Mouse (Mus musculus): ENCODE results near the gene Nphp1. TPM values are rescaled to one million over a fixed set of nuclear protein-coding genes. Genes with fewer than 3 reads are reported as not detected.

Nphp1 gene
- polyA plus RNA-seq, 1 experiment from 2014 or later = 45.6 TPM

- Histone ChIP-seq H3K9me3 (replicated peaks) (no peaks in the 10 kb centered on the region), H3K4me2 (replicated peaks) (no peak overlapping the region), H3K27ac (replicated peaks) (peak overlapping the region; percentile 80), H3K9ac (no peak overlapping the region), H3K27me3 (no peaks in the 10 kb centered on the region), H3K4me3 (replicated peaks) (no peak overlapping the region), H3K36me3 (no peaks in the 10 kb centered on the region), H3K4me1 (peaks cover 19% of the 10 kb centered on the region)
- no peak for ATAC-seq (ENCODE audit: insufficient number of reproducible peaks, low FRiP score, low TSS enrichment, low read depth)
- 65% methylated on average over 4 of the region's 4 CpGs for WGBS
Observed at GRCm38 (mm10) chr2:127723193-127723592, 65.5 kb downstream of the Nphp1 start.

DNA sequence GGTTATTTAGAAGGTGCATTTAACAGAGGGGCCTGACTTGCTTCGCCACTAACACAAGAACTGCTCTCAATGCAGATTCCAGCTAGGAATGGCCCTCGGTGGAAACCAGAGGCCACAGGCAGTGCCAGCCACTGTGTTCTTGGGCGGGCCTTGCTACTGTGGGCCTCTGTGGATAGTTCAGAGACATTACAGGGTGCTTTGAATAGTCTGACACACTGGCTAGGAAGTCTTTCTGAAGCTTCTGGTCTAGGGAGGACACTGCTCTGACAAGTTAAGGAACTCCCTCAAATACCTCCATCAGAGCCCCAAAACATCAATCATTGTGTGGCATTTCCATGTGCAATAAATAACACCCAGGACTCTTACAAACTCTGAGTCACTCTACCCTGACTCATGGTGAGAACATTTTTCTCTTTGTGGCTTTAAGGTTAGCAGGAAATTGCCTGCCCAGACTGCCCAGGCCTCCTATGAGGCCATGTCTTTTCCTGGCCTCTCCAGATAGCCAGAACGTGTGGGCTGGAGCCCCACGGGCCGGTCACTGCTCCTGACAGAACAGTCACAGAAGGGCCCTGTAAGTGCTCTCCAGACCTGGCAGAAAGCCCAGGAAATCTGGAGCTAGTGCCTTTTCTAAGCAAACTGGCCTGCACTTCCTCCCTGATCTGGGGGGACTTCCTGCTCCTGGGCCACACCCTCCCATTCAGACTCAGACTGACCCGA, 66.4 kb downstream of the Nphp1 start:
- 40% methylated on average over 7 of the region's 7 CpGs for WGBS
- Histone ChIP-seq H3K27me3 (no peaks in the 10 kb centered on the region), H3K9ac (no peak overlapping the region), H3K4me2 (replicated peaks) (no peak overlapping the region), H3K27ac (replicated peaks) (peak overlapping the region; percentile 80), H3K36me3 (no peaks in the 10 kb centered on the region), H3K4me3 (replicated peaks) (no peak overlapping the region), H3K9me3 (replicated peaks) (no peaks in the 10 kb centered on the region), H3K4me1 (peaks cover 19% of the 10 kb centered on the region)
- ATAC-seq (ENCODE audit: insufficient number of reproducible peaks, low FRiP score, low TSS enrichment, low read depth) = peak; percentile 48; the same call in 1 of the 2 replicates

GRCm38 (mm10) chr2:127718839-127719468, 69.7 kb downstream of the Nphp1 start:
- 54% methylated on average over 8 of the region's 8 CpGs for WGBS
- peaks cover 24% of the 10 kb centered on the region for H3K4me1 ChIP-seq
- no peaks in the 10 kb centered on the region for H3K36me3 ChIP-seq
- no peak overlapping the region for H3K4me3 ChIP-seq (replicated peaks)
- no peak overlapping the region for H3K9ac ChIP-seq
- 0 out of 2 replicates have a peak, but pooled peaks have one; percentile 24 for ATAC-seq (ENCODE audit: insufficient number of reproducible peaks, low FRiP score, low TSS enrichment, low read depth)
- no peaks in the 10 kb centered on the region for H3K27me3 ChIP-seq
- H3K4me2 ChIP-seq (replicated peaks) = no peak overlapping the region
- peak overlapping the region; percentile 79 for H3K27ac ChIP-seq (replicated peaks)
- H3K9me3 ChIP-seq (replicated peaks) = no peaks in the 10 kb centered on the region

DNA sequence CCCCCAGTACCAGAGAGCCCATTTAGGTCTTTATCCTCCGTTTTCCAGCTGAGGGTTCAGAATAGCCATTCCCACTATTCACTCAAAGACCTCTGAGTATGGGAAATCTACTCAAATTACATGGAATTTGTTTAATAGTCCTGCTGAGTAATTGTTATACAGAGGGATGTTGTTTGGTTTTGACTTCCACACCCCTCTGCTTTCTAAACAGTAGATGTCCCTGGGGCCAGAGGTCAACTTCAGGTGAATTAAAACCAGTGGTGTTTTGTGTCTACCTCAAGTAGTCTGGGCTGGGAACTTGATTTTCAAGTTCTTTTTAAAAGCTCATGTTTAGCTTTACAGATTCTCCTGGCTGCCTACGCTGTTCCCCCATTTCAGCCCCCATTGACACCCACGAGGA, 74.0 kb downstream of the Nphp1 start:
- Histone ChIP-seq H3K9me3 (replicated peaks) (no peaks in the 10 kb centered on the region), H3K27me3 (no peaks in the 10 kb centered on the region), H3K36me3 (no peaks in the 10 kb centered on the region), H3K27ac (replicated peaks) (no peak overlapping the region), H3K4me2 (replicated peaks) (no peak overlapping the region), H3K9ac (no peak overlapping the region), H3K4me1 (peaks cover 6% of the 10 kb centered on the region; the same call in 1 of the 2 replicates), H3K4me3 (replicated peaks) (no peak overlapping the region)
- ATAC-seq (ENCODE audit: insufficient number of reproducible peaks, low FRiP score, low TSS enrichment, low read depth) = no peak
- 39% methylated on average over 3 of the region's 3 CpGs for WGBS

DNA sequence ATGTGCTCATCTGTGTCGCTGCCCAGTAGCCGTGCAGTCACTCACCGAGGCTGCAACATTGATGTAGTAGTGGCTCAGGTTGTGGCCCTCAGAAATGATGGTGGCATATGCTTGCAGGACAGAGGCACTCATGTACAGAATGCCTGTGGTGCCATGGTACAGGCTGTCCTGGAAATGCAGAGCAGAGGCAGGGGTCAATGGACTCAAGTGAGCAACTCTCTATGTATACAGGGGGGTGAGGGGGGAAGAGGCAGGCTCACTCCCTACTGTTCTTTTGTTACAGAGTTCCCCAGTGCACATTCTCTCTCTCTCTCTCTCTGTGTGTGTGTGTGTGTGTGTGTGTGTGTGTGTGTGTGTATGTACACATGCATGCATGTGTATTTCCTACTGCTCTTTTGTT, 79.9 kb downstream of the Nphp1 start:
- no peak overlapping the region for H3K4me2 ChIP-seq (replicated peaks)

DNA sequence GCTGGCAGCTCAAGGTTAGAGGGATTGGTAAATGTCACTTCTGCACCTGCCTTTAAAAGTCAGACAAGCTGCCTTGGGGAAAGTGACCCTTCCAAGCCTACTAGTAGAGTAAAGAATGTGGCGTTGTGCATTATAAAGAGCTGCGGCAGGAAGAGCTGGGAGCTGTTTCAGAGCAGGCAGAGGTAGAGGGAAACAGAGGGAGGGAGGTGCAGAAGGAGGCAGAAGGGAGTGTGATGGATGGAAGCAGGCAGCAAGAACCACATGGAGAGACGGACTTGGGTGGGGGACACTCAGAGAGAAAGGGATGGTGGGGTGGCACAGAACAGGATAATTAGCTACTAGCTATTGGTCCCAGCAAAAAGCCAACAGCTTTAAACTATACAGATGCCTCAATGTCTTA, 80.6 kb downstream of the Nphp1 start:
- no peaks in the 10 kb centered on the region for H3K4me1 ChIP-seq
- H3K27me3 ChIP-seq = no peaks in the 10 kb centered on the region
- H3K27ac ChIP-seq (replicated peaks) = no peak overlapping the region
- H3K9ac ChIP-seq = no peak overlapping the region
- no peaks in the 10 kb centered on the region for H3K9me3 ChIP-seq (replicated peaks)
- H3K36me3 ChIP-seq = no peaks in the 10 kb centered on the region
- H3K4me3 ChIP-seq (replicated peaks) = no peak overlapping the region
- H3K4me2 ChIP-seq (replicated peaks) = no peak overlapping the region
- ATAC-seq (ENCODE audit: insufficient number of reproducible peaks, low FRiP score, low TSS enrichment, low read depth) = no peak
- 33% methylated on average over 3 of the region's 3 CpGs for WGBS

More for the DNA sequence above, 79.9 kb downstream of the Nphp1 start:
- Histone ChIP-seq H3K27ac (replicated peaks) (no peak overlapping the region), H3K27me3 (no peaks in the 10 kb centered on the region), H3K9ac (no peak overlapping the region), H3K36me3 (no peaks in the 10 kb centered on the region), H3K9me3 (replicated peaks) (no peaks in the 10 kb centered on the region), H3K4me1 (no peaks in the 10 kb centered on the region), H3K4me3 (replicated peaks) (no peak overlapping the region)
- 76% methylated on average over 3 of the region's 3 CpGs for WGBS
- ATAC-seq (ENCODE audit: insufficient number of reproducible peaks, low FRiP score, low TSS enrichment, low read depth) = no peak

GRCm38 (mm10) chr2:127705267-127705666, 83.4 kb downstream of the Nphp1 start:
- no peak overlapping the region for H3K27ac ChIP-seq (replicated peaks)
- WGBS = 79% methylated on average over 6 of the region's 6 CpGs
- no peak for ATAC-seq (ENCODE audit: insufficient number of reproducible peaks, low FRiP score, low TSS enrichment, low read depth)
- H3K27me3 ChIP-seq = no peaks in the 10 kb centered on the region; the same call in 1 of the 2 replicates
- H3K4me1 ChIP-seq = no peaks in the 10 kb centered on the region
- no peaks in the 10 kb centered on the region for H3K36me3 ChIP-seq
- no peaks in the 10 kb centered on the region for H3K9me3 ChIP-seq (replicated peaks)
- H3K4me2 ChIP-seq (replicated peaks) = no peak overlapping the region
- H3K4me3 ChIP-seq (replicated peaks) = no peak overlapping the region
- H3K9ac ChIP-seq = no peak overlapping the region

Other genes starting within 250 kb of the Nphp1 start
- 8.9 and 11.2 TPM in 2 replicates for gene Prom2, start 247.4 kb downstream of the Nphp1 start, polyA plus RNA-seq (2015; fragmentation: Nextera tagmentation; extraction: Ambion mirVana)
- 4.7 and 5.8 TPM in 2 replicates for gene Zfp661, start 201.8 kb downstream of the Nphp1 start, polyA plus RNA-seq (2015; fragmentation: Nextera tagmentation; extraction: Ambion mirVana)
- gene Mrps5, start 201.7 kb downstream of the Nphp1 start, polyA plus RNA-seq (2015; fragmentation: Nextera tagmentation; extraction: Ambion mirVana) = 113 and 124 TPM in 2 replicates
- gene Mal, start 132.2 kb downstream of the Nphp1 start, polyA plus RNA-seq (2015; fragmentation: Nextera tagmentation; extraction: Ambion mirVana) = 68.0 and 73.1 TPM in 2 replicates
- gene Mall, start 59.0 kb downstream of the Nphp1 start, polyA plus RNA-seq (2015; fragmentation: Nextera tagmentation; extraction: Ambion mirVana) = 32.3 and 37.3 TPM in 2 replicates
- gene Mtln, start 3.6 kb upstream of the Nphp1 start, polyA plus RNA-seq (2015; fragmentation: Nextera tagmentation; extraction: Ambion mirVana) = 36.0 and 36.9 TPM in 2 replicates
- gene Bub1, start 43.0 kb upstream of the Nphp1 start, polyA plus RNA-seq (2015; fragmentation: Nextera tagmentation; extraction: Ambion mirVana) = 32.2 and 32.6 TPM in 2 replicates
- 0.15 and 0.47 TPM in 2 replicates for gene Acoxl, start 50.0 kb upstream of the Nphp1 start, polyA plus RNA-seq (2015; fragmentation: Nextera tagmentation; extraction: Ambion mirVana)